Mouse (Mus musculus) layer of hippocampus, adult 2 months (tissue): Measurements from ENCODE around the gene Lurap1. TPM values are rescaled to one million over a fixed set of nuclear protein-coding genes. Genes with fewer than 3 reads are reported as not detected.

Source experiments
- DNase-seq, 2 experiments: peaks; one replicate each; pipeline ENCODE4 v3.0.0; 2022; ENCODE audit warnings: low spot score in 2 of 2
- H3K27ac ChIP-seq: fragments of 200-600 bp; 2 replicates; pipeline ENCODE4 v1.8.1; 2022
- H3K4me3 ChIP-seq: fragments of 200-600 bp; 2 replicates; pipeline ENCODE4 v1.8.1; 2022; ENCODE audit warnings: mild to moderate bottlenecking
- CTCF ChIP-seq: fragments of 200-600 bp; conservative IDR thresholded peaks from 2 replicates; pipeline ENCODE4 v1.8.1; 2022; ENCODE audit warnings: antibody characterized with exemption, mild to moderate bottlenecking, moderate library complexity
- long read RNA-seq, 2 experiments: library from polyadenylated mRNA; stranded (forward); transcript quantifications; one replicate each; pipeline ENCODE4 v2.0.0; 2021; ENCODE audit warnings: borderline mapping rate in 2 of 2
- total RNA-seq, 2 experiments: library from RNA; stranded (reverse); gene quantifications; 2 replicates each; pipeline ENCODE4 v1.2.3; 2021

The Lurap1 gene
- total RNA-seq = 10 to 100 TPM; 23.4 to 25.8 TPM
- long read RNA-seq, experiment 1, full-length matches to known transcripts = 2 of 8 reads
- long read RNA-seq, experiment 1, partial matches to known transcripts = 0 of 8 reads
- long read RNA-seq, experiment 1, other reads (novel, unspliced or antisense) = 6 of 8 reads
- long read RNA-seq, experiment 2, full-length matches to known transcripts = 6 of 9 reads
- long read RNA-seq, experiment 2, partial matches to known transcripts = 1 of 9 reads
- long read RNA-seq, experiment 2, other reads (novel, unspliced or antisense) = 2 of 9 reads

DNA sequence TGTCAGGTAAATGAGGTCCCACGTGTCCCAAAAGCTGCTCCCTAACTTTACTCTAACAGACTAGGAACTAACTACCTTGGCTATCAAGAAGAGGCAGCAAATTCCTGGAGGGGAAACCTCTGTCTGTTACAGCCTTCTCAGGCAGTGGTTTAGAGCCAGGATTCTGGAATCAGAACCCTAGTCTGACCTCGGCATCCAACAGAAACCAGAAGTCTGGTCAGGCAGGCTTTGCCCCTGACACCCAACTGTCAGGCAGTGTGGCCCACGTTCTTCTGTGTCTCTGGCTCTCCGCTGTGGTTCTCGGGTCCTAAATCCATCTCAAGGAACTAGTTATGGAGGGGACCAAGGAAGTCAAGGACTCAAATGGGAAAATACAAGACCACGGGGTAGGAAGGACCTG is at the start of gene Lurap1:
TSS of gene Lurap1 (minus strand) at position 101 of the 400 bp plus-strand sequence.
- Histone ChIP-seq H3K4me3 (peak within 1 kb of the TSS; percentile 91), H3K27ac (peak within 1 kb of the TSS; percentile 98)
- no peak for DNase-seq
- TF ChIP-seq CTCF = no peak

DNA sequence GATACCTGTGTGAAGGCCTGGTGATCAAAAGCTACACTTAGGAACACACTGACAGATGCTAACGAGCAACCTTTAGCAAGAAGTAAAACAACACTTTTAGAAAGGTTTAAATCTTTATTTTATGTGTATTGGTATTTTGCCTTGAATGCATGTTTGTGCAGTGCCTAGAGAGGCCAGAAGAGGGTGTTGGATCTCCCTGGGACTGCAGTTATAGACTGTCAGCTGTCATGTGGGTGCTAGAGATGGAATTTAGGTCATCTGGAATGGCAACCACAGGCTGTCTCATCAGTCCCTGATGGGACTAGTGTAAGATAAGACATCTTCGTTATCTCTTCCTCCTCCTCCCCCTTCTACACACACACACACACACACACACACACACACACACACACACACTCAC is 47.3 kb upstream of the Lurap1 start:
- DNase-seq = no peak
- TF ChIP-seq CTCF = peak; percentile 64
- Histone ChIP-seq H3K27ac (no peak overlapping the region), H3K4me3 (no peak overlapping the region)

DNA sequence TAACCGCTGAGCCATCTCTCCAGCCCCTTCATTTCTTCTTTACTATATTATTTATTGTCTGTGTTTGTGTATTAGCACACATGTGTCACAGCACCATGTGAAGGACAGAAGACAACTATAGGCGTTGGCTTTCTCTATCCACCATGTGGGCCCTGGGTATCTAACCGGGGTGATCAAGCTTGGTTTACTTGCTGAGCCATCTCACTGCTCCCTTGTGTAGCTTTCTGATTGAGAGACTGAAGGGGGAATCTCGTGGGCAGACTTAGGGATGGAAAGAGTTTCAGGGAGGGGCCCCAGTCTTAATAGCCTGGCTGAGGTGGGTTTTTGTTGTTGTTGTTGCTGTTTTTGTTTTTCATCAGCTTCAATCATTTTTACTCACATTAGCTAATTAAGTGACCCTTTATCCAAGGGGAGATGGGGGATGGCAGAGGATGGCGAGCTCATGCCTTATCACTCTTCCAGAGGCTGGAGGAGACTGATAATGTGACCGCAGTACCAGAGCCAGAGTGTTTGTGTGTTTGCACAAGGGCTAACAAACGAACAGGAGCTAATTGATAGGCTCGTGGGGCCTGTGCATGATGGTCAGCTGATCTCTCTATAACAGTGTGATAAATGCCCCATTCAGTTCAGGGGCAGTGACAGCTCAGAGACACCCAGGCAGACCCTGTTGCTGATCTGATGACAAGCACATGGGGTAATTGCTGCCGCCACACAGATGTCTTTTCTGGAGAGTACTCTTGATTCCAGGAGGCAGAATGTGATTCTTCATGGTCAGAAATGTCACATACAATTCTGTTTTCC is 42.6 kb upstream of the Lurap1 start:
- no peak for DNase-seq
- Histone ChIP-seq H3K4me3 (no peak overlapping the region), H3K27ac (peak overlapping the region; percentile 18; the same call in 1 of the 2 replicates)
- TF ChIP-seq CTCF = no peak

DNA sequence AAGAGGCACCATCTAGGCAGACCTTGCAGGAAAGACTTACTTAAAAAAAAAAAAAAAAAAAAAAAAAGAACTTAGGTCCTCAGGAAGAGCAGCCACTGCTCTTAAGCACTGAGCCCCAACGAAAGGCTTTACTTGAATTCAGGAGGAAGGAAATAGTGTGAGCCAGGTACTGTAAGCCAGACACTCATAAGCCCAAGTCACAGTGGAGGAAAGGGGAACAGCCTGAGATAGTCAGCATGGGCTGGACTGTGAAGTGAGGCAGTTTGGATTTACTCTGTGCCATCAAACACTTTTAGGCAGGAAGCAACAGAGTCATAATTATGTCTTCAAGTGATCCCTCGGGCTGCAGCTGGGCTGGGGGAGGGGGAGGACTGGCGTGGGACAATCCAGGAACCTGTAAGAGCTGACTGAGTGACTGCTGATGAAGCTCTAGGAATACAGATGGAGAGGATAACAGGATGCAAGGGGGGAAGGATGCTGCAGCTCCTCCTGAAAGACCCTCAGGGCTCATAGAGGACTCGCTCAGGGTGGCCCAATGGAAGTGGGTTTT is 41.2 kb upstream of the Lurap1 start:
- Histone ChIP-seq H3K4me3 (no peak overlapping the region), H3K27ac (no peak overlapping the region)
- DNase-seq = no peak
- no peak for TF ChIP-seq CTCF

DNA sequence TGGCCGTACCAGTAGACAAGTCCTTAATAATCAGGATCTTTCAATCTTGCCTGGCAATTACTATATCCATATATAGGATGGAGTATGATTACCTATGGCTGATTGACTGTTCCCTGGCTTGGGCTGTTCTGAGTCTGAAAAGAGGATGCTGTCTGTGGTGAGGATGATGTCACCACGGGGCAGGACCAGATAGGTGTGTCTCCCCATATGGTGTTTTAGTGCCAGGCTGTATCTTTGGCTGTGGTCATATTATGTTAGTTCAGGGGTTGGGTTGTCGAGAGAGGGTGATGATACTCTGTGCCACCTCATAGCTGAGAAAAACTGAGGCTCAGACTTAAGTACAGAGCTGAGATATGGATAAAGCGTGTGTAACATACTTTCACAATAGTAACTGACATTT is 33.9 kb upstream of the Lurap1 start:
- TF ChIP-seq CTCF = no peak
- H3K4me3 ChIP-seq = no peak overlapping the region
- DNase-seq = no peak
- no peak overlapping the region for H3K27ac ChIP-seq

DNA sequence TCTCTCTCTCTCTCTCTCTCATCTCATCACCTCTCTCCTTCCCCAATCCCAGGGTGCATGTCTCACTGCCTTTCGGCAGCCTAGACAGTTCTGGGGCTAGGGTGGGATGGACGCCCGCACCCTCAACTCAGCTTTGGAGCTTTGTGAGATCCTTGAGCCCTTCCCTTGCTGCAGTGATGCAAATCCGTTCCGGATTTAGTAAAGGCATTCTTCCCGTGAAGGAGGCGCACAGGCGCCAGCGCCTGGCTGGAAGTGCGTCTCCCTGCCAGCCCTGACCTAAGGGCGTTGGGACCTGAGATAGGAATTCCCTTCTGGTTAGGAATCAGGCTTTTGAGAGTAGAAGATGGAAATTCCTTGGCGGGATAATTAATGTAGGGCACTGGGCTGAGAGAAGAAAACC is 31.6 kb upstream of the Lurap1 start:
- TF ChIP-seq CTCF = no peak
- no peak for DNase-seq

DNA sequence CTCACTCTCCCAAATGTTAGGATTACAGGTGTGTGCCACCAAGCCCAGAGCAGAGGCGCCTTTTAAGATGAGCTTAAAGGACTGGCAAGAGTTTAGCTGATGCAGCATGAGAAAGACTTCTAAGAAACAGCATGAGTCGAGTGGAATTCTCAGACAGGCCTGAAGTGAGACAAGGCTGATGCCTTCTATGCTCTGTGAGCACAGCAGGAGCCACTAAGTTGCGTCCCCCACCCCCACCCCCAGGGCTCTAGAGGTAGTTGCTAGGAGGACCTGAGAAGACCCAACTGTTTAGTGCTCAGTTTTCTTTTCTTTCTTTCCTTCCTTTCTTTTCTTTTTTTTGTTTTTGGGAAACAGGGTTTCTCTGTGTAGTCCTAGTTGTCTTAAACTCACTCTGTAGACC is 30.9 kb upstream of the Lurap1 start:
- TF ChIP-seq CTCF = no peak

More for the DNA sequence above, 31.6 kb upstream of the Lurap1 start:
- peak overlapping the region; percentile 36; the same call in 1 of the 2 replicates for H3K27ac ChIP-seq
- H3K4me3 ChIP-seq = peak overlapping the region; percentile 20

DNA sequence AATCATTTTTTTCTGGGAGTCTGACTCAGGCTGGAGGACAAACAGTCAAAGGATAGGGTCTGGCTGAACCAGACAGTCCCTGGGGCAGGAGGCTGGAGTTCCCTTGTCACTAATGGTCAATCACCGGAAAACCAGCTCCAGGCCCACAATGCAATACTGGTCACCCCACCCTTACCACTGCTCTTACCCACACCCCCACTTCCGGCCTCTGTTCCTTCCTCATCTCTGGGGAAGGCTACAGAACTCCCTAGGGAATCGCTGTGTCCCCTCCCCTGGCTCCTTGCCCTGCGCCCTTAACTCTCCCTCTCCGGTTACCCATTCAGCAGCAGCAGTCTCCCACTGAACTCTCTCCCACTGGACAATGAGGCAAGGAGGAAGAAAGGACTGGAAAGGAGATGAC is 26.0 kb upstream of the Lurap1 start:
- peak overlapping the region; percentile 80 for H3K27ac ChIP-seq
- peak overlapping the region; percentile 44 for H3K4me3 ChIP-seq
- DNase-seq = no peak
- TF ChIP-seq CTCF = no peak

More for the DNA sequence above, 30.9 kb upstream of the Lurap1 start:
- no peak for DNase-seq
- H3K27ac ChIP-seq = peak overlapping the region; percentile 36; the same call in 1 of the 2 replicates
- no peak overlapping the region for H3K4me3 ChIP-seq

DNA sequence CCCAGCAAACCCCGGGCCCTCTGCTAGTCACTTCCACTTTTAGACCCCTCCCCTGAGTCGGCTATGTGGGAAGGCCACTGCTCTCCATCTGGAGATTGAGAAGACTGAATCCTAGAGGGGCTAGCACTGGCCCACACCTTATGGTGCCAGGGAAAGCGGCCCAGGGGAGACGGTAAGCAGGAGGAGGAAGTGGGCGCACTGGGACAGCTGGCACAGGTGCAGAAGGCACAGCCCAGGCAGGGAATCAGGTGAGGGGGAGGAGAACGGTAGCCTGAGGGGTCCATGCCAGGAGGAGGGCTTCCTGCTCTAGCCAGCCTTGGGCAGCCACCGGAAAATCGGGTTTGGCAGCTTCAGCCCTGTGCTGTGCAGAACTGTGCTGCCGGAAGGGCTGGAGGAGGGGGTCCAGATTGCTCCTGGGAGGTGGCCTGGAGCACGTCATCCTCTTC is 25.4 kb upstream of the Lurap1 start:
- TF ChIP-seq CTCF = no peak
- H3K27ac ChIP-seq = peak overlapping the region; percentile 80
- DNase-seq = peak; percentile 57 to 63
- H3K4me3 ChIP-seq = peak overlapping the region; percentile 44

DNA sequence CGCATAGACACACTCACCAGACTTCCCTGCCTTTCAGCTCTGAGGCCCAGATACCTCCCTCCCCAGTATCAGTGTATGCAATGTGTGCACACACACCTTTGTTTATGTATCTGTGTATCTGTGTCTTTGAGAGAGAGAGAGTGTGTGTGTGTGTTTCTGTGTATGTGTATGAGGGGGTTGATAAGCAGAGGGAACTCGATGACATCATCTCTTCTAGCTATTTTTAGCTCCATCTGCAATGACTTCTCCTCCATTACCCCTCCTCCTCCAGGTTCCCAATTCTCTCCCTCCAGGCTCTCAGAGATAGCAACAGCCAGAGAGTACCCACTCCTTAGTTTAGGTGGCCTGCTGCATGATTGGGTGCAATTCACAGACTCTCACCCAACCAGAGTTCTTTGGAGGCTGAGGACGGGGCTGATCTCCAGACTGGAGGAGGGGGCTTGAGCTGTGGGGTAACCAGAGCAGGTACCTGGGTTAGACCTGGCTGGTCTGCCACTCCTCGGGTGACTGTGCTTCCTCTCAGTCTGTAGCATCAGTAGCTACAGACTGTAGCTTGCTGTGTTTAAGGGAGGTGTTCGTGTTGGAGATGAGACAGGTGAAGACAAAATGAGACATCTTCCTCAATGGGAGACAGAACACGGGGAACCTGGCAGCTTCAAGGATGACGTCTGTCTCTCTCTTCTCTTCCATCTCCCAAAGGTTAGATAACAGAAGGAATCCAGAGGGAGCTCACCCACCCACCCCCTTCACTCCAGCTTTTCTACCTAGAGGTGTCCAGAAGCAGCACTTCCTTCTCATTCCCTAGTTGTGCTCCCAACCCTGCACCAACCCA is 24.8 kb upstream of the Lurap1 start:
- Histone ChIP-seq H3K27ac (peak overlapping the region; percentile 80), H3K4me3 (peak overlapping the region; percentile 44; the same call in 1 of the 2 replicates)
- DNase-seq = no peak
- TF ChIP-seq CTCF = no peak

DNA sequence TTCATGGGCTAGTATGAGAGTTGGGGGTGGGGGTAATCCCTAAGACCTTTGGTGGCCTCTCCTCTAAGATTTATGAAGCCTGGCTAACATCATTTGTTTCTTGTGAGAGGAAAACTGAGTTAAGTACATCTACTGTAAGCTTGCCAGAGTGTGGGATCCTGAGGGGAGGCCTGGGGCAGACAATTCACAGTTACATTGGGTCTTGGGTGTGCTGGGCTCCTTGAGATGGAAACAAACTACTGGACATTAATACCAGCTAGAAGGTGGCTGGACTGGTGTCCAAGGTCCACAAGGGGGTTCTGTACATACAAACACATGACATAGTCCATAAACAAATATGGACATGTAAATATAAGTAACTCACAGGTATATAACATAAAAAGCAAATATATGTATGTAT is 24.0 kb upstream of the Lurap1 start:
- DNase-seq = no peak
- no peak for TF ChIP-seq CTCF
- Histone ChIP-seq H3K4me3 (no peak overlapping the region), H3K27ac (peak overlapping the region; percentile 80)

DNA sequence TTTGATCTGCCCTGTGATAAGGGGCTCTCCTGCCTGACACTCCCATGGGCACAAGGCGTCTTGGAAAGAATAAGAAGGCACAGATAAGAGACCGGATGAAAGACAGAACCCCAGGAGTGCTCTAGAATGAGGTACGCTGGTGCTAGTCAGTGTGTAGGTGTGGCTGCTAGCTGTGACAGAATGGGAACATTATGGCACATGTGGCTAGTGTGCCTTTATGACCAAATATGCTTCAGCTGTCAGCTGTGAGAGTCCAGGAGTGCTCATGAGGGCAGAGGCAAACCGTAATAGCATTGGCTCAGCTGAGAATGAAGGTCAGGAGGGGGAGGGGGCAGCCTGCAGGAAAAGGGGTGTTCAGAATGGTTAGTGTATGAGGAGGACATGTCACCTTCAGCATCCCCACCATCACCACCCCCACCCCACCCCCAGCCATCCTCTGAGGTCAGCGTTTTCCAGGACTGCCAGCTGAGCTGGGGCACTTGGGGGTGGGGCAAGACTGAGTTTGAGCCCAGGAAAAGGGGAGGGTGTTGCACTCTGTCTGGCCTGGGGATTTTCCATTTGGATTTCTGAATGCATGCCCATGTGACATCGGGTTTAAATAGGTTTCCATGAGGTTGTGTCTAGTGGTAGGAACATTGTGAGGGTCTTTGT is 23.5 kb upstream of the Lurap1 start:
- TF ChIP-seq CTCF = no peak
- Histone ChIP-seq H3K4me3 (no peak overlapping the region), H3K27ac (peak overlapping the region; percentile 80)
- DNase-seq = no peak
